Mouse (Mus musculus) natural killer cell, adult 2 months (primary cell): ENCODE measurements around the gene Htr3b.

Experiments
- DNase-seq, 2 experiments: peaks; one replicate each; pipeline ENCODE4 v3.0.0; 2022; ENCODE audit warnings: low spot score in 2 of 2

Htr3b gene

GRCm38 (mm10) chr9:48928781-48929180 lies 36.0 kb downstream of the Htr3b start:
- DNase-seq, result no peak

GRCm38 (mm10) chr9:48916011-48916788 lies 48.6 kb downstream of the Htr3b start:
- DNase-seq, result no peak

DNA sequence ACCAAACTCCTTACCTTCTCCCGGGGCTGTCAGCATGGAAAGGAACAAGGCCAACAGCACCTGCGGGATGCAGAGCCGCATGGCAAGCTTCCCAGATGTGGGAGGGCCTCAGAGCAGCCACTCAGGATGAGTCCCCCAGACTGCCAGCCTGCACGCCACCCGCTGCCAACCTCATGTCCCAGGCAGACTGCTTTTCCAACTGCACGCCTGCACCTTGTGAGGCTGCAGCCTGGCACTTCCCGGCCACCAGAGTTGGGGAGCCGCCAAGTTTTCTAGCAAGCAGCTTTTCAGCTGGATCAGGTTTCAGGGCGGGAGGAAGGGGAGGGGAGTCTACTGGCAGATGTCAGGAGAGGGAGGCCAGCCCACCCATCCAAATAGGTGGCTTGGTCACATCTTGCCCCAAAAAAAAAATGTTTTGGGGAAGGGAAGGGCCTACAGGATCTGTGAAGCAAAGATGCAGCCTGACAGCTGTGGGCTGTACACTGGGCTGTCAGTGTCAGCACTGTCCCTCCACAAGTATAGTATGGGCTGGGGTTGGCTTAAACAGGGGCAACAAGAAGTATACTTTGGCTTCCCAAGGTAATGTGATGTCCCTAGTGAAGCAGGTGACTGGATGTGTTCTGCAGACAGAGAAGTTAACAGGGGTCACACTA lies 53.8 kb downstream of the Htr3b start, which contains the start of gene Htr3a:
TSS of gene Htr3a (minus strand) at position 215 of the 653 bp plus-strand sequence.
- DNase-seq, result no peak

GRCm38 (mm10) chr9:48904421-48904820 lies 60.4 kb downstream of the Htr3b start:
- no peak for DNase-seq

DNA sequence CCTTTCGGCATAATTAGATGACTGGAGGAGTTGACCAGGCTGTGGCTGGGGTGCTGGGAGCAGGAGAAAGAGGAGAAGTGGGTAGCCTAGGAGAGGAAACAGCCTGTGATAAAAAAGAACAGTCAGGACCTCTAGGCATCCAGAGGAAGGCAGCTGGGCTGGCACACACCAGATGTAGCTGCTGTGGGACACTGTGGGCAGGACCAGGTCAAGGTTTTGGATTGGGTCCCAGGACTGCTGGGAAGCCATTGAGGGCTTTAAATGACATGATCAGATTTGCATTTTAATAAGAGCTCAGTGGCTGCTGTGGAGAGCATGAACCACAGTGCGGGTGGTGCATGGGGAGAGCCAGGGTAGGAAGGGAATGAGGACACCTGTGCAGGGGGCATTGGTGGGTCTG lies 61.0 kb downstream of the Htr3b start:
- no peak for DNase-seq

GRCm38 (mm10) chr9:48898551-48898950 lies 66.2 kb downstream of the Htr3b start:
- DNase-seq, result no peak

DNA sequence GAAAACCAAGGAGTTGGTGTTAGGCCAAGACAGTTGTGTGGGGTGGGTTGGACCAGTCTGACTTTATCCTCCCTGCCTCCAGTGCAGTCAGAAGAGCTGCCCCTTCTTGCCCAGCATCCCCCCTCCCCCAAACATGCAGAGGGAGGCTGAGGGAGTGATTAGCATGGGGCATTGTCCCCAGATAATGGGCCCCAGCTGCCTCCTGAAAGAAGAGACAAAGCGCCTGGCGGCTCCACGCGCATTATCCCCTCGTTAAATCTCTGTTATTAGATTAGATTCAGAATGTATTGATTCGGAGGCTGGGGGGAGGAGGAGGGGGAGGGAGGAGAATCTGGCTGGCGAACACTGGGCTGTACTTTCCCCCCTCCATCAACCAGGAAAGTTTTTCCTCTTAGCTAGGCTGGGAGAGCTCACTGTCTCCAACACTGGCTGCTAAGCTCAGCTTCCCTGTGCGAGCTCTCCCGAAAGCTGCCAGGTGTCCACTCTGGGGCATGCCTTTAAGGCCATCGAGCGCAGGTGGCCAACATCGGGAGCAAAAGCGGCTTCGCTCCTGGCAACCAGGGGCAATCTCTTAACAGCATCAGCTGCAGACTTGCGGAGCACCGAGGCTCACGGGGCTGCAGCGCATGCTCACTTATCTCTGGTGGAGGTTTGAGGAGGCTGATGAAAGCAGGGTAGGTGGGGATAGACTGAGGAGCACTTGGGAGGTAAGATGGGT lies 68.8 kb downstream of the Htr3b start:
- no peak for DNase-seq

DNA sequence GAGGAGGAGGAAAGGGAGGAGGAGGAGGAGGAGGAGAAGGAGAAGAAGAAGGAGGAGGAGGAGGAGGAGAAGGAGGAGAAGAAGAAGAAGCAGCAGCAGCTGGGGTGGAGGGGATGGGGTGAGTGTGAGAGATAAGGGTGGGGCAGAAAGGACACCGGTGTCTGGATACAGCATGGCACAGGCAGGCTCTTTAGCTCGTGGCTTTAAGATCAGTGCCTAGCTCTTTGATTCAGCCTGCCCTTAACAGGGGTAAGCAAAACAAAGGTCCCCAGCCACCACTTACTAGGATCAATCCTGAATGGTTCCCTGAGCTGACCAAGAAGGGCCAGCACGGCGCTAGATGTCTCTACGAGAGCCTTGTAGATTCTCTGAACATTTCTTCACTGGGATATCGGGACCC lies 70.0 kb downstream of the Htr3b start:
- DNase-seq, result no peak

DNA sequence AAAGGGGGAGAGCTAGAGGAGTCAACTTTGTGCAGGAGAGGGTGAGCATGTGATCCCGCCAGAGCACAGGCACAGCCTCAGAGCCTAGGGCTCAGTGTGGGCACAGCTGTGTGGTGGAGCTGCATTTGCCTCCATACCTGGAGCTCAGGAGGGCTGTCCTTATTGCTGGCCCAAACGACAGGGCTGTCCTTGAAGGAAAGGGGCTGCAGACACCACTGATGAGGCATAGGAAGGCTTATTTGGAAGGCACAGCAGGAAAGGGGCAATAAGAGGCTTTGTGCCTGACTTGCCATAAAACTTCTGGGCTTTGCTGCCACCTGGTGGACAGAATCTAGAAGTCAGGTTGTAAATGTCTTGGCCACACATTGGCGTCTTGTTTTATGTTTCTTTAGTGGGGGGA lies 70.8 kb downstream of the Htr3b start:
- peak; percentile 28 to 48 for DNase-seq

DNA sequence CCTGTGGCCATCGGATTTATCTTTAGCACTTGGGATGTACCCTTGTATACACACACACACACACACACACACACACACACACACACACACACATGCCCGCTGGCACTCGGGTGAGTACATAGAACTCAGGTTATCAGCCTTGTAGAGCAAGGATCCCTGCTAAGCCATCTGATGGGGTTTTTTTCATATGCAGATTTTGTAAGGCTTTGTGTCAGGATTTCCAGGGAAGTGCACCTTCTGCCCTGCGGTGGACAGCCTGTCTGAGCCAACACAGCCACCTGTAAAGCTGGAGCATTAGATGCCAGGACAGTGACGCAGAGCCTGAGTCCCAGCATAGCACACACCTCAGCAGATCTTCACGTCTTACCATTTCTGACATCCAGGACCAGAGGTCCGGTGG lies 75.7 kb downstream of the Htr3b start:
- no peak for DNase-seq
